Mouse (Mus musculus) adrenal gland, postnatal 4 days (tissue): ENCODE data around the gene Gemin6. TPM values are rescaled to one million over a fixed set of nuclear protein-coding genes. Genes with fewer than 3 reads are reported as not detected.
"Not testable (repeated sequence)": the region's sequence is repeated elsewhere in the genome, so short reads cannot be mapped to it uniquely, and the experiment has no call there.

ENCODE experiments used
- DNase-seq, 2 experiments: peaks; one replicate each; pipeline ENCODE4 v3.0.0; 2021 to 2022; ENCODE audit warnings: low spot score in 2 of 2, mixed read lengths in 2 of 2
- total RNA-seq, 2 experiments: library from RNA; stranded (reverse); gene quantifications; 2 replicates each; pipeline ENCODE4 v1.2.3; 2021

Gemin6 gene
- total RNA-seq, 2 experiments from 2014 or later = 11.0 to 12.0 TPM

DNA sequence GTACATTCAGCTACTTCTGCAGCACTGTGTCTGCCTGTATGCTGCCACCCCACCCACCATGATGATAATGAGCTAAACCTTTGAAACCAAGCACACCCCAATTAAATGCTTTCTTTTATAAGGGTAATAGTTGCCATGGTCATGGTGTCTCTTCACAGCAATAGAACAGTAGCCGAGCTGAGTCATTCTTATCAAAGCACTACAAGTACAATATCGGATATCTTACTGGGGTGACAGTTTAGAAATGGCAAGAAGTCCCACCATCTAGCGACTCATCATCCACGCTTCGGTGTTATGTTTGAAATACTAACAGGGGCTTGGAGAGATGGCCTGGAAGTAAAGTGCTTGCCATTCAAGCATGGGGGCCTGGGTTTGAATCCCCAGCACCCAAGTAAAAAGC lies 9.6 kb downstream of the Gemin6 start:
- no peak for DNase-seq

DNA sequence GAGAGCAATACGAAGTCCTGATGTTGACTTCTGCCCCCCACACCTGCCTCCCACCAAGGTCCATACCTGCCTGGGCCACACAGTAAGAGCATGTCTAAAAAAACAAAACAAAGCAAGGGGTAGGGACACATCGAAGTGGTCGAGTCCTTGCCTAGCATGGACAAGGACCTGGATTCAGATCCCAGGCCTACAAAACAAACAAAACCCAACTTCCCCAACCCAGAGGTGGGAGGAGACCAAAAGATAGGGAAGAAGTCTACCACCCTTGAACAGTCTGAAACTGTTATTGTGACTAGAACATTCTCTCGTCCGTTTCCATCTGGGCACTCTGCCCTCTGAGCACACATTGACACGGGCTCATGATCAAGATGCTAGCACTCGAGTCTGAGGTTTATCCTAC lies 10.1 kb downstream of the Gemin6 start:
- no peak for DNase-seq

DNA sequence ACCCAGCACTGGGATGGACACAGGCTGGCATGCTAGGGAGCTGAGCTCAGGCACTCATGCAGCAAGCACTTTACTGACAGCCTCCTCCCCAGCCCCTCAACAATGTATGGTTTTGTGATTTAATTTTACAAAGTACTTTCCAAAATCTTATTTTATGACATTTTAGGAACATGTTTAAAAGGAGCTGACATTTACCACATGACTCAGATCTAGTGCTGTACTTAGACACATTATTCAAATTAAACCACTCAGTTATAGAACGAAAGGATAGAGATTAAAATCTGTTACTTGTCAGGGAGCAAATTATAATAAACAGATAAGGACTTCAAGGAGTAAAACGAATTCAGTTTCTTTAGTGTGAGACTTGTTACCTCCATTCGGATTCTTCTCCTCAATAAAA lies 11.2 kb downstream of the Gemin6 start:
- DNase-seq = no peak

DNA sequence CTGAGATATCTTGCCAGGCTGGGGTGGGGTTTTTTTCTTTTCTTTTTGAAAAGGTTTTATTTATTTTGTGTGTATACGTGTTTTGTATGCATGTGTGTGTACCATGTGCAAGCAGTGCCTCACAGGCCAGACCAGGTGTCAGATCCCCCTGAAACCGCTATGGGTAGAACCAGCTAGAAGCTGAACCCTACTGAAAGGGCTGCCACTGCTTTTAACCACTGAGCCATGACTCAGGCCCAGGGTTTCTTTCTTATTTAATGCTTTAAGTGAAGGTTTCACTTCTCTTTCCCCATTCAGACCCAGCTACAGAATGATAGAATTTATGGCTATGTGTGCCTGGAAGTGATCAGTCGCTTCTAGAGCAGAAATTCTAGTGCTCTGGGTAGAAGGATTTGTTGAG lies 12.6 kb downstream of the Gemin6 start:
- no peak for DNase-seq

DNA sequence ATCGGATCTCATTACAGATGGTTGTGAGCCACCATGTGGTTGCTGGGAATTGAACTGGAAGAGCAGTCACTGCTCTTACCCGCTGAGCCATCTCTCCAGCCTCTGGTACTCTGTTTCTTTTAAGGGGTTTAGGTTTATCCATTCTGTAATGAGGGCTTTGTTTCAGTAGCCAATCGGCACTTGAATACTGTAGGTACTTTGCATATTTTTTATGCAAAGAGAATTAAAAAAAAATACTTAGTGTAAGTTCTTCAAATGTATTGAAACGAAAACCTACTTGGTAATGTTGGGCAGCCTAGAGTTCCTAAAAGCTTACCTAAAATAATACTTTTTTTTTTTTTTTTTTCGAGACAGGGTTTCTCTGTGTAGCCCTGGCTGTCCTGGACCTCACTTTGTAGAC lies 13.2 kb downstream of the Gemin6 start:
- DNase-seq = no peak

DNA sequence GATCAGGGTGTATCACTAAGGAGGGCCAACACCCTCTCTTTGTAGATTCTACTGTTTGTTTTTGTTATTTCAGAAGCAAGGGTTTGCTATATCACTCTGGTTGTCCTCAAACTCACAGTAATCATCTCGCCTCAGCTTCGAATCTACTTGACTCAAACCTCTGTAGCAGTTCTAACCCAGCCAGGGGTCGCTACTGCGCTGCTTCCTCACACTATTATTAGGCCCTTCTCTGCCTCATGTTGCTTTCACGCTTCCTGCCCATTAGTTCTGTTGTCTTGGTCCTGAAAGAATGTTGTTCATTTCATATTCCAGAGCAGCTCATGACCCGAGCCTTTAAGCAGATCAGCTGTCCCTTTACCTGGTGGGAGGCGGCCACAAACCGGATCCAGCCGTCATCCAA lies 17.4 kb downstream of the Gemin6 start:
- DNase-seq = no peak

DNA sequence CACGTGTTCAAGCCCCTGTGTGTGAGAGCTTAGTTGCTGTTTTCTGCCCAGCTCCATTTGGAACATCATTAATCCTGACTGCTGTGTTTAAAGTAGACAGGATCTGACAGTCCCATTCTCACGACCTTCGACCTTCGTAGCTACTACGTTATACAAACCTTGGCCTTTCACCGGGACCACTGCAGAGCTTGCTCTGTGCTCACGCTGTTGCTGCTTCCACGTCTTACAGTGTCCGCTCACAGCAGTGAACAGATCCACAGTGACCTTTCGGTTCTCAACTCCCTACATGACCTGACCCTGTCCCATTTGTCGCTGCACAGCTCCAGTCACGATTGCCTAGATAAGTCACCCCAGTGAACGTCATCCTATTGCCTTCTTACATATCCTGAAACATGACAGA lies 18.9 kb downstream of the Gemin6 start:
- DNase-seq = no peak

DNA sequence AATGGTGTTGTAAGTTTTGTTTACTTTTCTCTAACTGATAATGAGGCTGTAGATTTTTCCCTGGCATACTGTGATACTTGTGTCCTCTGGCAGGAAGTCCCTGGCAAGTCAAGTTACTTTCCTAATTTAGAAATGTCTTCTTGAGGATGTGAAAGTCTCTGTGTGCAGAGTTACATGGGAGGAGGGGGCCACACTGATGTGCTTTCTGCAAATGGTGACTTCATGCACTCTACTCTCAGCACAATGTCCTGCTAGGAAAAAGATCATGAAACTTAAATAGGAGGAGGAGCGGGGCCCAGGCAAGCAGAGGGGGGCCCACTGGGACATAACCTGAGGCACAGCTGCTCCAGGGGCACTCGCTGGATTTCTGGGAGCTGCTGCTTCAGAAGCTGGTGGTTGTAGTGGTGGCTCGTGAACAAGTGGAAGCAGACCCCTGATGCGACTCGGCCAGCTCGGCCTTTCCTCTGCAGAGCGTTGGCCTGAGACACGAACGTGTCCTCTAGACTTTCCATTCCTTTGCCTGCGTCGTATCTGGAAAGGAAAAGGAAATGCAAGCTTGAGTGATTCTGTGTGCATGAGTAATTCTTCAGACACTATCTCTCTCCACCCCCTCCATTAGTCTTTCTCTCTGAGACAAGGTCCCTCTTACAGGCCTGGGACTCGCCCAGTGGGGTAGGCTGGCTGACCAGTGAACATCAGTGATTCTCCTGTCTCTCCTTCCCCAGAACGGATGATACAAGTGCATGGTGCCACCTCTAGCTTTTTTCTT lies 28.7 kb downstream of the Gemin6 start:
- no peak for DNase-seq

DNA sequence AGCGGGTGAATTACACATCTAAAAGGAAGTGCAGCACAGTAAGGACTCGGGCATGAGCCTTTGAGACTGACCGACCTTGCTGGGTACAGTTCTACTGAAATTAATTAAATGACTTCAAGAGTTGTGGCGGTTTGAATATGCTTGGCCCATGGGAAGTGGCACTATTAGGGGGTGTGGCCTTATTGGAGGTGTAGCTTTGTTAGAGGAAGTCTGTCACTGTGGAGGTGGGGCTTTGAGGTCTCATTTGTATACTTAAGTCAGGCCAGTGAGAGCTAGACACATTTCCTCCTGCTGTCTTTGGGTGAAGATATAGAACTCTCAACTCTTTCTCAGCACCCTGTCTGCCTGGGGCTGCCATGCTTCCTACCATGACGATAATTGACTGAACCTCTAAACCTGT lies 30.2 kb downstream of the Gemin6 start:
- DNase-seq = no peak

DNA sequence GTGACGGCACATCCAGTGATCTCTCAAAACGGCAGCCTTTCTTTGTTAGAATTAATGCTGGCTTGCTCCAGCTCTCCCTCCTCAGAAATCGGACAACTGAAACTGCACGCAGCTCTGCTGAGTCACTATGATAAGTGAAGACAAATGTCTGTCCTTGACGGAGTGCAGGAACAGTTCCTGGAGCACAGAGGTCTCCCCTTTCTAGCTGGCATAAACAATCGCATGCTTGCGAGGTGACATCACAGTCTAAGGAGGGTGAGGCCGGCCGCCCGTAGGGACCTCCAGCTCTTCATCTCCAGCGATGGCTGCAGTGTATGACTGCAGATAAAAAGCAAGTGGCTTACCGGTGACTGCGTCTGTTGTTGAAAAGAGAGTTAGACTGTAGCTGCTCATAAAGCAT lies 31.0 kb downstream of the Gemin6 start:
- peak in 1 of 2 experiments; percentile 49 for DNase-seq

DNA sequence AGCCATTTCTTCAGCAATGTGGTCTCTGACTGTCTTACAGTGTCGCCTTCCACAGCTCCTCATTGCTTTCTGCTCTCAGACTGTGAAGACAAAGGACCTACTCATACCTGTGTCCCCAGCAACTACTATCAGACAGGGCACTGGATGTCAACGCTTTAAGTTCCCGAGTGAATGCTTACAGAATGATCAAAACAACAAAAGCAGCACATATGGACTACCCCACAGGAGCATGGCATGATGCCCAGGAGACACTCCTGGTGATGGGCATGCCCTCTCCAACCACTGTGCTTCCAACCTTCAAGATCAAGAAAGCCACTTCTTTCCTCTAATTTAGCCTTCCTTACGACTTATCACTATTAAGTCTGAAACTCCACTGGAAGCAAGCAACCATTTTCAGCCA lies 42.8 kb downstream of the Gemin6 start:
- DNase-seq = no peak

DNA sequence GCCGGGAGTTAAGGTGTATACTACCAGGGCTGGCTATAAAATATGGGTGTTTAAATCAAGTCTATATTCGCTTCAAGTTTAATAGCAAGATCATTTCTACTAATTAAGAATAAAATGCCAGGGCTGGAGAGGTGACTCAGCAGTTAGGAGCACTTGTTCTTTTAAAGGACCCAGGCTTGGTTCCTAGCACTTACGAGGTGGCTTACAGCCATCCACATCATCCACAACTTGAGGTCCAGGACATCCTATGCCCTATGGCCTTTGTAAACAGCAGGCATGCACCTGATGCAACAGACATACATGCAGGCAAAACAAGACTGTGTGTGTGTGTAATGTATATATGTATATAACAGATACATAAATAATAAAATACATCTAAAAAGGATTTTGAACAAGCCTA lies 43.9 kb downstream of the Gemin6 start:
- DNase-seq = no peak

DNA sequence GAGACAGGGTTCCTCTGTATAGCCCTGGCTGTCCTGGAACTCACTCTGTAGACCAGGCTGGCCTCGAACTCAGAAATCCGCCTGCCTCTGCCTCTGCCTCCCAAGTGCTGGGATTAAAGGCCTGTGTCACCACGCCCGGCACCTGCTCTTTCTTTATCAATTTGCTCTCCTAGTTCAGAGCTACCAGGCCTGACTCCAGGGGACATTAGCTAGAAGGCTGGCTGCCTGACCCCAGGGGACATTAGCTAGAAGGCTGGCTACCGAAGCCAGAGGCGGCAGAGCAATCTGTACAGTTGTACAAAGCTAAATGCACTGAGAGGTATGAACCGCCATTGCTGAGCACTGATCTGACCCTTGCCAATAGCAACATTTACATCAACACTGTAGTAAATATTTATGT lies 46.4 kb downstream of the Gemin6 start:
- not testable (repeated sequence) for DNase-seq

Other genes with a start within 250 kb of the Gemin6 start
- gene Hnrnpll, start 162.1 kb upstream of the Gemin6 start, total RNA-seq = 10 to 100 TPM; 72.6 to 73.0 TPM
- 10 to 100 TPM; 14.5 to 16.2 TPM for gene Galm, start 97.0 kb upstream of the Gemin6 start, total RNA-seq
- gene Srsf7, start 17.1 kb upstream of the Gemin6 start, total RNA-seq = 100 to 1,000 TPM; 172 to 192 TPM
- gene Ttc39d, start 17.0 kb upstream of the Gemin6 start, total RNA-seq = under 1 TPM; 0.11 to 0.25 TPM
- gene Morn2, start 65.8 kb downstream of the Gemin6 start, total RNA-seq = 10 to 100 TPM; 16.6 to 16.7 TPM
- gene Dhx57, start 66.0 kb downstream of the Gemin6 start, total RNA-seq = 10 to 100 TPM; 20.9 to 22.0 TPM
- 1 to 10 TPM; 3.3 to 3.4 TPM for gene Arhgef33, start 83.0 kb downstream of the Gemin6 start, total RNA-seq
- gene Gm10190, start 149.1 kb downstream of the Gemin6 start, total RNA-seq = 1 to 10 TPM; 1.3 to 4.0 TPM